Mouse (Mus musculus) liver, embryonic 18 days (tissue): ENCODE measurements around the gene Lnp1. TPM values are rescaled to one million over a fixed set of nuclear protein-coding genes. Genes with fewer than 3 reads are reported as not detected.

ENCODE experiments used
- polyA plus RNA-seq: library from polyadenylated mRNA; depleted of rRNA; stranded (reverse); fragments of >200 nt; gene quantifications from 2 replicates; pipeline ENCODE4 v1.2.3, GENCODE M21; 2012; rRNA removed

The Lnp1 gene
- not detected in 2 replicates for polyA plus RNA-seq

GRCm38 (mm10) chr16:56928023-56928422 is at the start of gene Lnp1:
Gene Lnp1 (minus strand): TSS chr16:56928061.

GRCm38 (mm10) chr16:56885824-56886615 is 41.8 kb downstream of the Lnp1 start, which contains the start of gene Tmem45a:
Gene Tmem45a (minus strand): TSS chr16:56886166.

Other genes with a start within 250 kb of the Lnp1 start
- gene Tfg, start 210.6 kb downstream of the Lnp1 start, polyA plus RNA-seq = 45.2 and 49.3 TPM in 2 replicates
- gene Adgrg7, start 132.2 kb downstream of the Lnp1 start, polyA plus RNA-seq = 0.05 and 0.08 TPM in 2 replicates
- gene Tmem45a, start 41.9 kb downstream of the Lnp1 start, polyA plus RNA-seq = 0.31 and 0.54 TPM in 2 replicates
- gene Tmem45a2, start 143.3 kb upstream of the Lnp1 start, polyA plus RNA-seq = 0.24 and 0.31 TPM in 2 replicates
- 18.0 and 19.2 TPM in 2 replicates for gene Tomm70a, start 193.6 kb upstream of the Lnp1 start, polyA plus RNA-seq
- 31.0 and 36.6 TPM in 2 replicates for gene Nit2, start 239.3 kb upstream of the Lnp1 start, polyA plus RNA-seq